Mouse (Mus musculus) liver, embryonic 14.5 days (tissue): ENCODE measurements around the gene Csrnp3. TPM values are rescaled to one million over a fixed set of nuclear protein-coding genes. Genes with fewer than 3 reads are reported as not detected.

ENCODE experiments used
- ATAC-seq: fragments of 200-750 bp; cut with Nextera tagmentation; 2 replicates; pipeline ENCODE4 v1.8.0; 2017; ENCODE audit warnings: moderate number of reproducible peaks, mild to moderate bottlenecking, moderate library complexity; ENCODE audit not compliant: insufficient read depth
- DNase-seq, 3 experiments: peaks; one replicate each; pipeline ENCODE4 v3.0.0-alpha.2; 2012 to 2013; ENCODE audit warnings: low read depth in 3 of 3, low spot score in 3 of 3
- H3K27ac ChIP-seq: fragments of 300-500 bp; sonication (generic); 2 replicates; pipeline ENCODE4 v1.5.1; 2014; ENCODE audit warnings: moderate library complexity, mild to moderate bottlenecking, control low read depth, inconsistent platforms
- H3K27me3 ChIP-seq: fragments of 300-500 bp; sonication (generic); 2 replicates; pipeline ENCODE4 v1.6.1; 2014; ENCODE audit warnings: mild to moderate bottlenecking, low read length, moderate library complexity; ENCODE audit not compliant: control insufficient read depth, insufficient read depth
- H3K36me3 ChIP-seq: fragments of 300-500 bp; sonication (generic); replicated peaks from 2 replicates; pipeline ENCODE4 v1.6.1; 2014; ENCODE audit warnings: low read depth; ENCODE audit not compliant: control insufficient read depth, insufficient read depth
- H3K4me1 ChIP-seq, 2 experiments: fragments of 200-500 bp in 1 of 2; fragments of 300-500 bp in 1 of 2; sonication (generic) in 1 of 2; replicated peaks; 2 replicates each; pipeline ENCODE4 v1.6.1; 2012 to 2014; ENCODE audit warnings: antibody characterized with exemption in 1 of 2, inconsistent platforms in 1 of 2, low read length in 1 of 2; ENCODE audit not compliant: control insufficient read depth in 2 of 2, insufficient read depth in 2 of 2
- H3K4me2 ChIP-seq: fragments of 300-500 bp; sonication (generic); 2 replicates; pipeline ENCODE4 v1.6.1; 2014; ENCODE audit warnings: low read depth, mild to moderate bottlenecking, control low read depth, moderate library complexity
- H3K4me3 ChIP-seq, 2 experiments: fragments of 200-500 bp in 1 of 2; fragments of 300-500 bp in 1 of 2; sonication (generic) in 1 of 2; 2 replicates each; pipeline ENCODE4 v1.5.1; 2012 to 2014; ENCODE audit warnings: low read depth in 2 of 2, low read length in 2 of 2, mild to moderate bottlenecking in 2 of 2, control low read depth in 1 of 2, inconsistent platforms in 1 of 2, moderate library complexity in 1 of 2; ENCODE audit not compliant: insufficient read depth in 1 of 2
- H3K9ac ChIP-seq: fragments of 300-500 bp; sonication (generic); replicated peaks from 2 replicates; pipeline ENCODE4 v1.6.1; 2014; ENCODE audit warnings: mild to moderate bottlenecking, control low read depth, moderate library complexity
- H3K9me3 ChIP-seq: fragments of 300-500 bp; sonication (generic); 2 replicates; pipeline ENCODE4 v1.6.1; 2016; ENCODE audit warnings: low read length, mixed read lengths; ENCODE audit not compliant: control insufficient read depth
- CTCF ChIP-seq: IDR thresholded peaks from 2 replicates; pipeline ENCODE4 v1.5.1; 2016; ENCODE audit warnings: antibody characterized with exemption, low read depth, control low read depth
- EP300 ChIP-seq: IDR thresholded peaks from 2 replicates; pipeline ENCODE4 v1.6.1; 2016; ENCODE audit warnings: antibody characterized with exemption, low read depth
- WGBS: fragments of 180-500 bp; shearing (Covaris S2); extraction: QIAGEN DNeasy Blood & Tissue Kit; methylation state at CpG from one replicate; pipeline ENCODE4 v1.1.7; 2014; ENCODE audit not compliant: insufficient replicate concordance; 5-methylcytosine and 5-hydroxymethylcytosine counted together
- polyA plus RNA-seq, 2 experiments: library from polyadenylated mRNA; depleted of rRNA in 1 of 2; stranded (reverse) in 1 of 2; unstranded in 1 of 2; fragments of >200 nt; fragmentation: Nextera tagmentation in 1 of 2; extraction: Ambion mirVana in 1 of 2; gene quantifications; 2 replicates each; pipeline versions ENCODE4 v1.2.1 to v1.2.3; 2012 to 2014

Gene Csrnp3
- polyA plus RNA-seq, 2 experiments: 0.02 TPM; not detected in 1

DNA sequence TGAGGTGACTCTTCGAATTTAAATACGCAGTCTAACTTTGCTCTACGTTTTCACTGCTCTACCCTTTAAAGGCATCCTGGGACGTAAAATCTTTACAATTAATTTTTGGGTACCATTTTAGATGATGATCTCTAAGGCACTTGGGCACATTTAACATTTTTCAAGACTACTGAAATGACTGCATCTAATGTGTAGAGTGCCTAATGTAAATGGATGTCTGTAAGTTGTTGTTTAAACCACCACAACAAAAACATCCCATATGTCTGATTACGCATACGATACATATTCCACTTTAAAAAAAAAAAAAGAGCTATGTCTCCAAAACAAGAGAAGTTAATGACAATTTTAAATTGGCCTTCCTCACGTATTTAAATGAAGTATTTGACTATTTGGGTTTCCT is 85.7 kb downstream of the Csrnp3 start:
- peak overlapping the region; percentile 73 for H3K4me2 ChIP-seq
- H3K36me3 ChIP-seq: no peaks in the 10 kb centered on the region
- ATAC-seq (no peak), DNase-seq (no peak)
- no peaks in the 10 kb centered on the region for H3K27me3 ChIP-seq
- H3K4me3 ChIP-seq: peak overlapping the region; percentile 49 to 58; a peak in 3 of 4 replicates
- H3K4me1 ChIP-seq: peaks cover 0 to 4% of the 10 kb centered on the region in 2 experiments; a peak in 2 of 4 replicates
- no peaks in the 10 kb centered on the region for H3K9me3 ChIP-seq
- no peak overlapping the region for H3K27ac ChIP-seq
- WGBS: 71% methylated on average over 7 of the region's 7 CpGs
- TF ChIP-seq EP300 (no peak), CTCF (no peak)
- no peak overlapping the region for H3K9ac ChIP-seq

DNA sequence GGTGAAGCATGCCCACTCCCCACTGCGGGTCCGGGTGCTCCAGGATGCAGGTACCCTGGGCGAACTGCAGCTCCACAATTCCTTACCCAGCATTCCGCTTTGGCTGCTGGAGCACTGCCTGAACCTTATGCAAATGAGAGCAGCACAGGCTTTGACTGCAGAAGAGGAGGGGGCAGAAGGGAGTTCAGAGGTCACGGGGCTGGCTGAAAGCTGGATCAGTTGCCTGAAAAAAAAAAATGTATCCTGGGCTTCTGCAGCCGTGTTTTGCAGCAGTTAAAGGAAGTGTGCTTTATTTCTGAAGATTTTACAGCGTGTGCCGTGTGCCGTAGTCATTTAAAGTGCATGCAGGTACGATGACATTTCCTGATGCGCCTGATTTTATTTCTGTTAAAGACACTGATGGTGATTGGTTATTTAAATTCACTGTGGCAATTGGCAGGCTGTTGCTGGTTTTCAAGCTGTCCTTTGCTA is 86.3 kb downstream of the Csrnp3 start:
- peaks cover 0 to 4% of the 10 kb centered on the region in 2 experiments; a peak in 2 of 4 replicates for H3K4me1 ChIP-seq
- no peaks in the 10 kb centered on the region for H3K9me3 ChIP-seq
- H3K9ac ChIP-seq: peak overlapping the region; percentile 49
- no peak for TF ChIP-seq CTCF
- no peaks in the 10 kb centered on the region for H3K27me3 ChIP-seq
- ATAC-seq (peak; percentile 52; the same call in 1 of the 2 replicates), DNase-seq (no peak)
- H3K27ac ChIP-seq: no peak overlapping the region
- no peaks in the 10 kb centered on the region for H3K36me3 ChIP-seq
- WGBS: 5% methylated on average over 11 of the region's 11 CpGs
- H3K4me3 ChIP-seq: peak overlapping the region; percentile 49 to 58
- H3K4me2 ChIP-seq: peak overlapping the region; percentile 73

DNA sequence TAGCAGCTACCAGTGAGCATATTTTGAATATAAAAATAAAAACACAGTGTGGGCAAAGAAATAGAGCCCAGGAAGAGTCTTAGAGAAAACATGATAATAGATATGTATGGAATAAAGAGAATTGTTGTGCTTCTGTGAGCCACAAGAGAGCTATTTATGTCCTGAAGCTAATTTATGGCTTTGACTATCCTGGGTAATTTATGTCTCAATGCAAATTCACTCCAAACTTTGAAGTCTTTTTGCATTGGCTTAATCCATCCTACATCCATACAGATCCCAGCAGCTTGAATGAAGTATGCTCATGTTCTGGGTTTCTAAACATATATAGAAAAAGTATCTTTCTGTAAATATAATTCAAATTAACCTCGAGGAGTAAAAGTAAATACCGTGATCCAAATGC is 88.5 kb downstream of the Csrnp3 start:
- ATAC-seq: no peak
- 65% methylated on average over 2 of the region's 2 CpGs for WGBS
- H3K27me3 ChIP-seq: no peaks in the 10 kb centered on the region

GRCm38 (mm10) chr2:65938900-65939299 is 93.3 kb downstream of the Csrnp3 start:
- Histone ChIP-seq H3K4me3 (no peak overlapping the region), H3K4me2 (no peak overlapping the region), H3K27me3 (no peaks in the 10 kb centered on the region), H3K9me3 (no peaks in the 10 kb centered on the region), H3K36me3 (no peaks in the 10 kb centered on the region), H3K27ac (no peak overlapping the region), H3K9ac (no peak overlapping the region), H3K4me1 (no peaks in the 10 kb centered on the region)
- DNase-seq (no peak), ATAC-seq (no peak)
- TF ChIP-seq EP300 (no peak), CTCF (no peak)
- 39% methylated on average over 3 of the region's 3 CpGs for WGBS

More for the DNA sequence above, 88.5 kb downstream of the Csrnp3 start:
- DNase-seq: no peak
- Histone ChIP-seq H3K4me1 (peaks cover 0 to 2% of the 10 kb centered on the region in 2 experiments; a peak in 1 of 4 replicates), H3K4me3 (no peak overlapping the region), H3K4me2 (no peak overlapping the region), H3K9ac (no peak overlapping the region), H3K9me3 (no peaks in the 10 kb centered on the region), H3K36me3 (no peaks in the 10 kb centered on the region), H3K27ac (no peak overlapping the region)
- TF ChIP-seq EP300: no peak
- no peak for TF ChIP-seq CTCF

DNA sequence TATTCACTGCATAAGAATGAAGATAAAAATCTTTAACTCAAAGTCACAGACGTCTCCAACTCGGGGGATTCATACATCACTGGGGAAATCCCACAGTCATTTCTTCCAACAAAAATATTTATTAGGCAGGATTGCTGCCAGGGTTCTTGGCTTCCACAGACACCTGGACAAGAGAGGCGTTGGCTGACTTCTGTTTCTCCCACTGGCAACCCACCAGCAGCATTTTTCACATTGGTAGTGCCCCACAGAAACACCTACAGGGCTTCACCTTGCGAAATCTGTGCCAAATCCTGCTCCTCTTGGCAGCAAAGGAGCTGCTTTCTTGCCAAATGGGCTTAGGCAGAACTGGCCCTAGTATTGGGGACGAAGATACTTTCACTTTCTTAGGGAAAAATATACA is 94.8 kb downstream of the Csrnp3 start:
- H3K27me3 ChIP-seq: no peaks in the 10 kb centered on the region
- no peak for DNase-seq
- no peaks in the 10 kb centered on the region for H3K9me3 ChIP-seq
- WGBS: 58% methylated on average over 5 of the region's 5 CpGs
- H3K4me3 ChIP-seq: no peak overlapping the region
- ATAC-seq: no peak
- H3K4me2 ChIP-seq: no peak overlapping the region
- no peak overlapping the region for H3K9ac ChIP-seq
- TF ChIP-seq CTCF: no peak
- TF ChIP-seq EP300: no peak
- no peaks in the 10 kb centered on the region for H3K4me1 ChIP-seq
- H3K27ac ChIP-seq: no peak overlapping the region
- no peaks in the 10 kb centered on the region for H3K36me3 ChIP-seq
